Mouse (Mus musculus) lung, adult 2 months (tissue): ENCODE measurements at regions not wholly inside any gene's neighbourhood (a gene's known extent, or its start where the extent isn't known, plus 50 kb on each side); places are given as distances from the start of the nearest gene placed in this dataset.

Source experiments
- CTCF ChIP-seq: fragments of 200-500 bp; IDR thresholded peaks from 2 replicates; pipeline ENCODE4 v1.5.1; 2011; ENCODE audit warnings: mild to moderate bottlenecking, low read length, control low read depth; ENCODE audit not compliant: insufficient read depth
- POLR2A ChIP-seq: fragments of 200-500 bp; IDR thresholded peaks from 2 replicates; pipeline ENCODE4 v1.6.1; 2011; ENCODE audit warnings: low read depth, mild to moderate bottlenecking, control low read depth, low read length, borderline replicate concordance; ENCODE audit errors: extremely low read depth

- no peak for TF ChIP-seq CTCF
- no peak for TF ChIP-seq POLR2A
These were observed 112.5 kb upstream of the Tent5a start for GRCm38 (mm10) chr9:85439664-85440063.
